Mouse (Mus musculus) liver, embryonic 16.5 days (tissue): ENCODE data around the gene Adcy1. TPM values are rescaled to one million over a fixed set of nuclear protein-coding genes. Genes with fewer than 3 reads are reported as not detected.
A peak's percentile ranks its signal among the peaks of the same experiment; 100 is the strongest.

Experiments
- ATAC-seq: fragments of 200-750 bp; cut with Nextera tagmentation; 2 replicates; pipeline ENCODE4 v1.8.0; 2017; ENCODE audit warnings: low read depth, mild to moderate bottlenecking, moderate number of reproducible peaks, moderate library complexity
- H3K27ac ChIP-seq: fragments of 300-500 bp; sonication (generic); 2 replicates; pipeline ENCODE4 v1.5.1; 2014; ENCODE audit warnings: mild to moderate bottlenecking, low read length
- H3K27me3 ChIP-seq: fragments of 300-500 bp; sonication (generic); 2 replicates; pipeline ENCODE4 v1.6.1; 2014; ENCODE audit warnings: low read depth, low read length, mixed read lengths; ENCODE audit not compliant: control insufficient read depth, insufficient read depth
- H3K36me3 ChIP-seq: fragments of 300-500 bp; sonication (generic); 2 replicates; pipeline ENCODE4 v1.6.1; 2014; ENCODE audit warnings: mild to moderate bottlenecking; ENCODE audit not compliant: control insufficient read depth, insufficient read depth
- H3K4me1 ChIP-seq: fragments of 300-500 bp; sonication (generic); 2 replicates; pipeline ENCODE4 v1.6.1; 2014; ENCODE audit warnings: low read depth, low read length, mixed read lengths; ENCODE audit not compliant: control insufficient read depth
- H3K4me2 ChIP-seq: fragments of 300-500 bp; sonication (generic); 2 replicates; pipeline ENCODE4 v1.6.1; 2014; ENCODE audit warnings: low read depth, low read length, mixed read lengths
- H3K4me3 ChIP-seq: fragments of 300-500 bp; sonication (generic); 2 replicates; pipeline ENCODE4 v1.5.1; 2014; ENCODE audit warnings: low read depth, mild to moderate bottlenecking, low read length
- H3K9ac ChIP-seq: fragments of 300-500 bp; sonication (generic); 2 replicates; pipeline ENCODE4 v1.6.1; 2014; ENCODE audit warnings: low read depth, low read length
- H3K9me3 ChIP-seq: fragments of 300-500 bp; sonication (generic); replicated peaks from 2 replicates; pipeline ENCODE4 v1.6.1; 2016; ENCODE audit warnings: low read length; ENCODE audit not compliant: control insufficient read depth
- WGBS: fragments of 180-500 bp; shearing (Covaris S2); extraction: QIAGEN DNeasy Blood & Tissue Kit; methylation state at CpG from one replicate; pipeline ENCODE4 v1.1.7; 2014; ENCODE audit not compliant: insufficient replicate concordance; 5-methylcytosine and 5-hydroxymethylcytosine counted together
- polyA plus RNA-seq: library from polyadenylated mRNA; unstranded; fragments of >200 nt; fragmentation: Nextera tagmentation; extraction: Ambion mirVana; gene quantifications from 2 replicates; pipeline ENCODE4 v1.2.1, GENCODE M21; 2015

Adcy1 gene
- polyA plus RNA-seq, 1 experiment from 2014 or later = 0.31 TPM

- Histone ChIP-seq H3K4me3 (no peak overlapping the region), H3K36me3 (no peaks in the 10 kb centered on the region), H3K9me3 (no peaks in the 10 kb centered on the region), H3K4me1 (no peaks in the 10 kb centered on the region), H3K27me3 (peaks cover 14% of the 10 kb centered on the region), H3K9ac (no peak overlapping the region), H3K4me2 (no peak overlapping the region), H3K27ac (no peak overlapping the region)
- ATAC-seq = no peak
- 62% methylated on average over 4 of the region's 4 CpGs for WGBS
Observed at GRCm38 (mm10) chr11:7053710-7054109, 9.6 kb upstream of the Adcy1 start.

- Histone ChIP-seq H3K9me3 (no peaks in the 10 kb centered on the region), H3K27ac (no peak overlapping the region), H3K36me3 (no peaks in the 10 kb centered on the region), H3K27me3 (peaks cover 17% of the 10 kb centered on the region), H3K4me3 (no peak overlapping the region), H3K4me2 (no peak overlapping the region), H3K4me1 (no peaks in the 10 kb centered on the region), H3K9ac (no peak overlapping the region)
- no peak for ATAC-seq
- 50% methylated on average over 6 of the region's 6 CpGs for WGBS
Observed at GRCm38 (mm10) chr11:7054662-7055265, 8.5 kb upstream of the Adcy1 start.

DNA sequence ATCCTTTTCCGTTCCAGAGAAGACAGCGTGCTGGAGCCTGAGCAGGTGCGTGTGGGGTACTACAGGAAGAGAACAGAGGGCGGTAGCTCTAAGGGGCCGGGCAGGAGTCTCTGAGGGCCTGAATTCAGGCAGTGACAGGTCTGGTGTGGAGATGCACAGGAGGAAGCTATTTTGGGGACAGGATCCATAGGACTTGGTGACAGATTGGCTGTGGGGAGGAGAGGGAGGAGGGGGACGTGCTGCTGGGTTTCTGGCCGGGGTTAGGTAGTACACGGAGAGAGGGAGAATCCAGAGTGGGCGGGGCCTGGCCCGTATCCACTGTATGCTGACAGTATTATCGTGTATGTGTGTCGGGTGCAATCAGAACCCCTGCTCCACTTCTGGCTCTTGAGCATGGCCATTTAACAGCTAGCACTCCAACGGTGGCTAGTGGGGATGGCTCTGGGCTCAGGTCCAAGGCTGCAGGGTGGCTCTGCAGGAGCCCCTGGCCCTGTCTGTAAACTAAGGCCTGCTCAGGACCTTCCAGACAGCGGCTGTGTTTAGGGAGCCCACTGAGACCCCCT, 7.8 kb upstream of the Adcy1 start:
- no peaks in the 10 kb centered on the region for H3K4me1 ChIP-seq
- H3K36me3 ChIP-seq = no peaks in the 10 kb centered on the region
- no peaks in the 10 kb centered on the region for H3K9me3 ChIP-seq
- 14% methylated on average over 14 of the region's 14 CpGs for WGBS
- peaks cover 17% of the 10 kb centered on the region for H3K27me3 ChIP-seq
- no peak for ATAC-seq
- H3K27ac ChIP-seq = no peak overlapping the region
- H3K4me2 ChIP-seq = no peak overlapping the region
- H3K4me3 ChIP-seq = no peak overlapping the region
- no peak overlapping the region for H3K9ac ChIP-seq

GRCm38 (mm10) chr11:7056121-7056520, 7.2 kb upstream of the Adcy1 start:
- Histone ChIP-seq H3K36me3 (no peaks in the 10 kb centered on the region), H3K4me1 (no peaks in the 10 kb centered on the region), H3K27ac (no peak overlapping the region), H3K9me3 (no peaks in the 10 kb centered on the region), H3K9ac (no peak overlapping the region), H3K27me3 (peaks cover 17% of the 10 kb centered on the region), H3K4me3 (no peak overlapping the region), H3K4me2 (no peak overlapping the region)
- ATAC-seq = no peak
- WGBS = 9% methylated on average over 11 of the region's 11 CpGs

- Histone ChIP-seq H3K9ac (no peak overlapping the region), H3K4me3 (no peak overlapping the region), H3K36me3 (no peaks in the 10 kb centered on the region), H3K4me1 (no peaks in the 10 kb centered on the region), H3K27ac (no peak overlapping the region), H3K4me2 (no peak overlapping the region), H3K27me3 (peaks cover 29% of the 10 kb centered on the region), H3K9me3 (no peaks in the 10 kb centered on the region)
- ATAC-seq = no peak
- 59% methylated on average over 7 of the region's 7 CpGs for WGBS
Observed at GRCm38 (mm10) chr11:7057781-7058180, 5.5 kb upstream of the Adcy1 start.

DNA sequence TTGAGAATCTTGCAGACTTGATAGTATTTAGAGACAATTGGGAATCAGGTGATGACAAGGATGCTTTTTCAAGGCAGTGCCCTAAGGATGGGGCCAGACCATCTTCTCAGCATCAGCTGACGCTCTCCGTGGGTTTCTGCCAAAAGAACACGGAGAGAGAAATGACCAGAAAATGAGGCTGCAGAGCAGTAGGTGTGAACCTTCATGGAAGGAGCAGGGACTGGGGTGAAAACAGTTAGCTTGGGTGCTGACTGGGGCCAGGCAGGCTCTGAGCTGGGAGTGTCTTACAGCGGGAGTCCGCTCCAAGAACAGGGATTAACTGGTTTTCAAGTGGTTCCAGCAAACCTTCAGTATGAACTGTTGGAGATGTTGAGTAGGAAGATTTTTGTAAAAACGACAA, 1.3 kb upstream of the Adcy1 start:
- Histone ChIP-seq H3K4me2 (no peak overlapping the region), H3K4me1 (no peaks in the 10 kb centered on the region), H3K36me3 (no peaks in the 10 kb centered on the region), H3K27ac (no peak overlapping the region), H3K27me3 (peaks cover 48% of the 10 kb centered on the region), H3K9me3 (no peaks in the 10 kb centered on the region), H3K9ac (no peak overlapping the region), H3K4me3 (no peak overlapping the region)
- WGBS = 28% methylated on average over 6 of the region's 6 CpGs
- no peak for ATAC-seq

DNA sequence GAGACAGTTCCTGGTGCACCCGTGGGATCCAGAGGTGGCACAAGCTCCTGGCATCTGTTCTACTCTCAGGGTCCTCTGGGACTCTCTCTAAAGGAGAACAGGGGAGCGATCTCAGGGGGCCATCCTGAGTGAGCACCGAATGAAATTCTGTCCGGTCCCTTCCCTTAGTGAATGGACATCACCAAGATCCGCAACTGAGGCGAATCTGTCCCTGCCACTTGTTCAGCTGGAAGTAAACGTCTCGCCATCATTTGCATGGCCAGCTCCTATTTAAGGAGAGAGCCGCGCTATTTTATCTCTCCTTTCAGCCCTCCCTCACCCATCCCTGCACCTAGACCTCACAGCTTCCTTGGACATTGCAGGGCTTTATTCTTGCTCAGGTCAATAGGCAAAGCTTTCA, 723 bp upstream of the Adcy1 start:
- no peaks in the 10 kb centered on the region for H3K4me1 ChIP-seq
- peaks cover 48% of the 10 kb centered on the region for H3K27me3 ChIP-seq
- WGBS = 15% methylated on average over 10 of the region's 10 CpGs
- ATAC-seq = no peak
- H3K4me2 ChIP-seq = no peak overlapping the region
- H3K36me3 ChIP-seq = no peaks in the 10 kb centered on the region
- no peaks in the 10 kb centered on the region for H3K9me3 ChIP-seq
- no peak overlapping the region for H3K4me3 ChIP-seq
- no peak overlapping the region for H3K9ac ChIP-seq
- no peak overlapping the region for H3K27ac ChIP-seq

DNA sequence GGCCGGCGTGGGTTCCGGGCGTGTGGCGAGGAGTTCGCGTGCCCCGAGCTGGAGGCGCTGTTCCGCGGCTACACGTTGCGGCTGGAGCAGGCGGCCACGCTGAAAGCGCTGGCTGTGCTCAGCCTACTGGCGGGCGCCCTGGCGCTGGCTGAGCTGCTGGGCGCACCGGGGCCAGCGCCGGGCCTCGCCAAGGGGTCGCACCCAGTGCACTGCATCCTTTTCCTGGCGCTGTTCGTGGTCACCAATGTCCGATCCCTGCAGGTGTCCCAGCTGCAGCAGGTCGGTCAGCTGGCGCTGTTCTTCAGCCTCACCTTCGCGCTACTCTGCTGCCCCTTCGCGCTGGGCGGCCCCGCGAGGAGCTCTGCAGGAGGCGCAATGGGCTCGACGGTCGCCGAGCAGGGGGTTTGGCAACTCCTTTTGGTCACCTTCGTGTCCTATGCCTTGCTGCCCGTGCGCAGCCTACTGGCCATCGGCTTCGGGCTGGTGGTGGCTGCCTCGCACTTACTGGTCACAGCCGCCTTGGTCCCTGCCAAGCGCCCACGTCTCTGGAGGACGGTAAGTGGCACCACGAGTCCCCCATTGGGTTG, 485 bp downstream of the Adcy1 start:
- 1% methylated on average over 53 of the region's 53 CpGs for WGBS
- Histone ChIP-seq H3K9ac (no peak overlapping the region), H3K4me2 (peak overlapping the region; percentile 48), H3K36me3 (no peaks in the 10 kb centered on the region), H3K4me1 (no peaks in the 10 kb centered on the region), H3K9me3 (no peaks in the 10 kb centered on the region), H3K27ac (no peak overlapping the region), H3K27me3 (peaks cover 44% of the 10 kb centered on the region), H3K4me3 (peak overlapping the region; percentile 44)
- no peak for ATAC-seq

- H3K4me2 ChIP-seq = no peak overlapping the region
Observed at GRCm38 (mm10) chr11:7064484-7065185, 1.3 kb downstream of the Adcy1 start.

More at GRCm38 (mm10) chr11:7064484-7065185, 1.3 kb downstream of the Adcy1 start:
- no peaks in the 10 kb centered on the region for H3K9me3 ChIP-seq
- no peaks in the 10 kb centered on the region for H3K4me1 ChIP-seq
- ATAC-seq = no peak
- no peak overlapping the region for H3K27ac ChIP-seq
- no peak overlapping the region for H3K9ac ChIP-seq
- H3K4me3 ChIP-seq = no peak overlapping the region
- no peaks in the 10 kb centered on the region for H3K36me3 ChIP-seq
- 3% methylated on average over 26 of the region's 26 CpGs for WGBS
- H3K27me3 ChIP-seq = peaks cover 42% of the 10 kb centered on the region
